Mouse (Mus musculus): ENCODE measurements around the gene Sned1. TPM values are rescaled to one million over a fixed set of nuclear protein-coding genes. Genes with fewer than 3 reads are reported as not detected.

Gene Sned1
- polyA plus RNA-seq, 2 experiments = 0.25 TPM

GRCm38 (mm10) chr1:93206277-93206970 is 29.2 kb upstream of the Sned1 start:
- H3K9me3 ChIP-seq (ENCODE audit: control insufficient read depth, low read length) = no peaks in the 10 kb centered on the region
- no peak for TF ChIP-seq CTCF (IDR thresholded peaks at IDR 0.05; ENCODE audit: low read depth)
- no peak overlapping the region for H3K4me2 ChIP-seq (ENCODE audit: low read depth)
- no peaks in the 10 kb centered on the region for H3K36me3 ChIP-seq (replicated peaks; ENCODE audit: control insufficient read depth, insufficient read depth, low read depth)
- DNase-seq (ENCODE audit: low read depth in 3 of 3, low spot score in 3 of 3) (no peak), ATAC-seq (ENCODE audit: insufficient read depth) (no peak)
- H3K4me1 ChIP-seq (replicated peaks; ENCODE audit: control insufficient read depth in 2 of 2, insufficient read depth in 2 of 2, low read length in 1 of 2) = no peaks in the 10 kb centered on the region
- H3K4me3 ChIP-seq (ENCODE audit: insufficient read depth in 1 of 2, low read depth in 2 of 2, low read length in 2 of 2) = no peak overlapping the region
- no peak overlapping the region for H3K27ac ChIP-seq
- 55% methylated on average over 12 of the region's 12 CpGs for WGBS (ENCODE audit: insufficient replicate concordance)
- H3K27me3 ChIP-seq (ENCODE audit: control insufficient read depth, insufficient read depth, low read length) = no peaks in the 10 kb centered on the region
- H3K9ac ChIP-seq (replicated peaks) = no peak overlapping the region

DNA sequence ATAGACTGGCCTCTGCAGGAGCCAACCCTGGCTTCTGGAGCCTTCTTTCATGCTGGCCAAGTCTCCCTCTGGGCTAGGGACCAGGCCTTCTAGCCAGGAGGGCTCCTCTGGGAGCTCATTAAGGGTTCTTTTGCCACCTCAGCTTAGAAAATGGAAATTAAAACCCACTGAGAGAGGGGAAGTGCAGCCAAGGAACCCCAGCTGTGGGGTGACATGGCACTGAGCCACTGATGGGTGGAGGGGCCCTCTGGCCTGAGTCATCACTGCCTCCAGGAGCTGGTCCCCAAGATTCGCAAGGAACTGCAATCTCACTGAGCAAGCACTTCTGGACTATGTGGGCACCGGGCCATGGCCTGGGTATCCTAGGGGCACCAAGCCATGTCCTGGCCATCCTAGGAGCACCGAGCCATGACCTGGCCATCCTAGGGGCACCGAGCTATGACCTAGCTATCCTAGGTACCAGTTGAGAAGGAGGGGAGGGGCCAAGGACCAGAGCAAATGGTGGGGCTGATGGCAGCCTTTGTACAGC is 28.0 kb upstream of the Sned1 start:
- DNase-seq (ENCODE audit: low read depth in 3 of 3, low spot score in 3 of 3) = no peak
- Histone ChIP-seq H3K36me3 (replicated peaks; ENCODE audit: control insufficient read depth, insufficient read depth, low read depth) (no peaks in the 10 kb centered on the region), H3K27ac (no peak overlapping the region), H3K4me1 (replicated peaks; ENCODE audit: control insufficient read depth in 2 of 2, insufficient read depth in 2 of 2, low read length in 1 of 2) (no peaks in the 10 kb centered on the region), H3K9ac (replicated peaks) (no peak overlapping the region), H3K4me3 (ENCODE audit: insufficient read depth in 1 of 2, low read depth in 2 of 2, low read length in 2 of 2) (no peak overlapping the region), H3K4me2 (ENCODE audit: low read depth) (no peak overlapping the region), H3K9me3 (ENCODE audit: control insufficient read depth, low read length) (no peaks in the 10 kb centered on the region), H3K27me3 (ENCODE audit: control insufficient read depth, insufficient read depth, low read length) (no peaks in the 10 kb centered on the region)
- ATAC-seq (ENCODE audit: insufficient read depth) = no peak
- WGBS (ENCODE audit: insufficient replicate concordance) = 77% methylated on average over 4 of the region's 4 CpGs
- TF ChIP-seq EP300 (IDR thresholded peaks at IDR 0.05; ENCODE audit: low read depth) (no peak), CTCF (IDR thresholded peaks at IDR 0.05; ENCODE audit: low read depth) (no peak)

- Histone ChIP-seq H3K27me3 (ENCODE audit: control insufficient read depth, insufficient read depth, low read length) (no peaks in the 10 kb centered on the region), H3K9ac (replicated peaks) (no peak overlapping the region), H3K36me3 (replicated peaks; ENCODE audit: control insufficient read depth, insufficient read depth, low read depth) (no peaks in the 10 kb centered on the region), H3K9me3 (ENCODE audit: control insufficient read depth, low read length) (no peaks in the 10 kb centered on the region), H3K27ac (no peak overlapping the region), H3K4me1 (replicated peaks; ENCODE audit: control insufficient read depth in 2 of 2, insufficient read depth in 2 of 2, low read length in 1 of 2) (no peaks in the 10 kb centered on the region), H3K4me3 (ENCODE audit: insufficient read depth in 1 of 2, low read depth in 2 of 2, low read length in 2 of 2) (no peak overlapping the region), H3K4me2 (ENCODE audit: low read depth) (no peak overlapping the region)
- ATAC-seq (ENCODE audit: insufficient read depth) (no peak), DNase-seq (ENCODE audit: low read depth in 3 of 3, low spot score in 3 of 3) (no peak)
- no peak for TF ChIP-seq CTCF (IDR thresholded peaks at IDR 0.05; ENCODE audit: low read depth)
- WGBS (ENCODE audit: insufficient replicate concordance) = 46% methylated on average over 9 of the region's 9 CpGs
These were observed 25.4 kb upstream of the Sned1 start for GRCm38 (mm10) chr1:93210213-93210641.

GRCm38 (mm10) chr1:93211019-93211418 is 24.6 kb upstream of the Sned1 start:
- no peak overlapping the region for H3K4me3 ChIP-seq (ENCODE audit: insufficient read depth in 1 of 2, low read depth in 2 of 2, low read length in 2 of 2)
- no peak for ATAC-seq (ENCODE audit: insufficient read depth)
- WGBS (ENCODE audit: insufficient replicate concordance) = 74% methylated on average over 11 of the region's 11 CpGs
- H3K4me2 ChIP-seq (ENCODE audit: low read depth) = no peak overlapping the region
- H3K27ac ChIP-seq = no peak overlapping the region
- H3K36me3 ChIP-seq (replicated peaks; ENCODE audit: control insufficient read depth, insufficient read depth, low read depth) = no peaks in the 10 kb centered on the region
- TF ChIP-seq EP300 (IDR thresholded peaks at IDR 0.05; ENCODE audit: low read depth) (no peak), CTCF (IDR thresholded peaks at IDR 0.05; ENCODE audit: low read depth) (no peak)
- no peaks in the 10 kb centered on the region for H3K9me3 ChIP-seq (ENCODE audit: control insufficient read depth, low read length)
- H3K9ac ChIP-seq (replicated peaks) = no peak overlapping the region
- DNase-seq (ENCODE audit: low read depth in 3 of 3, low spot score in 3 of 3) = no peak
- H3K4me1 ChIP-seq (replicated peaks; ENCODE audit: control insufficient read depth in 2 of 2, insufficient read depth in 2 of 2, low read length in 1 of 2) = no peaks in the 10 kb centered on the region
- H3K27me3 ChIP-seq (ENCODE audit: control insufficient read depth, insufficient read depth, low read length) = no peaks in the 10 kb centered on the region

DNA sequence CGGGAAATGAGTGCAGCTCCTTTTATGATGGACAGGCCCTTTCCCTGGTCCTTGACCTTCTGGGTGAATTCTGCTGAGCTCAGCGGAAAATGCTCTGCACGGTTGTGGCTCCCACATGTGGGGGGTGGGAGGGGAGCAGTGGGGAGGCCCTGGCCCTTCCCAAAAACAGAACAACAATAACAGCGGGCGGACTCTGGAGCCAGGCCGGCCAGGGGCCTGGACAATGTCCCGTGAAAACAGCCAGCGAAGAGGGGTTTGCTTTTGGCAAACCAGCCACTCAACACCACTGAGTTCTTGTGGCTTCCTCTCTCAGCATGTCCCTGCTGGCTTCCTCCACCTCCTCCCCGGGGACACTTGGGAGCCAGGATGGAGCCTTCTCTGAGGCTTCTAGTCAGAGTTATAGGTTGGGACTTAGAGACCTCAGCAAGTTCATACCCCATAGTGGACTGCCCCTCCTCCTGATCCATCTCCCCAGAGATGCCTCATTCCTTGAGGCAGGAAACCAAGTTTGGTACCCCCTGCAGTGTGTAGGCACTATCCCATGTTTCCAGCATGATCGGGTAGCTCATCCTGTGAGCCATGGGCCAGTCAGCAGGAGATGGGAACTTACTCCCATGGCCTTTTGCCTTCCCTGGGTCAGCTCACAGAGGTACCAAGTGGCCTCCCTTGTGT is 24.0 kb upstream of the Sned1 start:
- H3K4me3 ChIP-seq (ENCODE audit: insufficient read depth in 1 of 2, low read depth in 2 of 2, low read length in 2 of 2) = no peak overlapping the region
- DNase-seq (ENCODE audit: low read depth in 3 of 3, low spot score in 3 of 3) = no peak
- H3K4me1 ChIP-seq (replicated peaks; ENCODE audit: control insufficient read depth in 2 of 2, insufficient read depth in 2 of 2, low read length in 1 of 2) = no peaks in the 10 kb centered on the region
- no peak overlapping the region for H3K4me2 ChIP-seq (ENCODE audit: low read depth)
- 44% methylated on average over 10 of the region's 10 CpGs for WGBS (ENCODE audit: insufficient replicate concordance)
- no peak for ATAC-seq (ENCODE audit: insufficient read depth)
- no peak overlapping the region for H3K9ac ChIP-seq (replicated peaks)
- no peak overlapping the region for H3K27ac ChIP-seq
- no peak for TF ChIP-seq EP300 (IDR thresholded peaks at IDR 0.05; ENCODE audit: low read depth)
- TF ChIP-seq CTCF (IDR thresholded peaks at IDR 0.05; ENCODE audit: low read depth) = no peak
- H3K9me3 ChIP-seq (ENCODE audit: control insufficient read depth, low read length) = no peaks in the 10 kb centered on the region
- no peaks in the 10 kb centered on the region for H3K36me3 ChIP-seq (replicated peaks; ENCODE audit: control insufficient read depth, insufficient read depth, low read depth)
- H3K27me3 ChIP-seq (ENCODE audit: control insufficient read depth, insufficient read depth, low read length) = no peaks in the 10 kb centered on the region

Measured in liver, embryonic 14.5 days (tissue).